Mouse (Mus musculus) stomach, postnatal 0 days (tissue): ENCODE measurements at regions not wholly inside any gene's neighbourhood (a gene's known extent, or its start where the extent isn't known, plus 50 kb on each side); places are given as distances from the start of the nearest gene placed in this dataset.

Experiments used
- ATAC-seq: fragments of 200-750 bp; cut with Nextera tagmentation; 2 replicates; pipeline ENCODE4 v1.8.0; 2017; ENCODE audit not compliant: low FRiP score, low TSS enrichment
- DNase-seq: peaks from one replicate; pipeline ENCODE4 v3.0.0-alpha.2; 2016; ENCODE audit warnings: low spot score
- H3K27ac ChIP-seq: fragments of 300-500 bp; sonication (generic); replicated peaks from 2 replicates; pipeline ENCODE4 v1.5.1; 2014; ENCODE audit warnings: mild to moderate bottlenecking, control low read depth
- H3K27me3 ChIP-seq: fragments of 300-500 bp; sonication (generic); 2 replicates; pipeline ENCODE4 v1.6.1; 2014; ENCODE audit warnings: low read length; ENCODE audit not compliant: control insufficient read depth, insufficient read depth
- H3K36me3 ChIP-seq: fragments of 300-500 bp; sonication (generic); 2 replicates; pipeline ENCODE4 v1.6.1; 2014; ENCODE audit warnings: low read length, mixed read lengths; ENCODE audit not compliant: control insufficient read depth, insufficient read depth
- H3K4me1 ChIP-seq: fragments of 300-500 bp; sonication (generic); replicated peaks from 2 replicates; pipeline ENCODE4 v1.6.1; 2014; ENCODE audit warnings: antibody characterized with exemption; ENCODE audit not compliant: control insufficient read depth, insufficient read depth
- H3K4me2 ChIP-seq: fragments of 300-500 bp; sonication (generic); replicated peaks from 2 replicates; pipeline ENCODE4 v1.6.1; 2014; ENCODE audit warnings: low read depth, mild to moderate bottlenecking, control low read depth, moderate library complexity
- H3K4me3 ChIP-seq: fragments of 300-500 bp; sonication (generic); 2 replicates; pipeline ENCODE4 v1.5.1; 2014; ENCODE audit warnings: low read depth, low read length, control low read depth
- H3K9ac ChIP-seq: fragments of 300-500 bp; sonication (generic); 2 replicates; pipeline ENCODE4 v1.6.1; 2014; ENCODE audit warnings: mild to moderate bottlenecking, low read length, control low read depth, mixed read lengths
- H3K9me3 ChIP-seq: fragments of 300-500 bp; sonication (generic); 2 replicates; pipeline ENCODE4 v1.6.1; 2016; ENCODE audit warnings: low read length; ENCODE audit not compliant: control insufficient read depth
- CTCF ChIP-seq: IDR thresholded peaks from 2 replicates; pipeline ENCODE4 v1.5.1; 2016; ENCODE audit warnings: antibody characterized with exemption, low read depth, mild to moderate bottlenecking, moderate library complexity
- EP300 ChIP-seq: optimal IDR thresholded peaks from 2 replicates; pipeline ENCODE3; 2016; ENCODE audit warnings: antibody characterized with exemption
- WGBS: fragments of 180-500 bp; shearing (Covaris S2); extraction: QIAGEN DNeasy Blood & Tissue Kit; methylation state at CpG from one replicate; pipeline ENCODE4 v1.1.7; 2014; 5-methylcytosine and 5-hydroxymethylcytosine counted together

DNA sequence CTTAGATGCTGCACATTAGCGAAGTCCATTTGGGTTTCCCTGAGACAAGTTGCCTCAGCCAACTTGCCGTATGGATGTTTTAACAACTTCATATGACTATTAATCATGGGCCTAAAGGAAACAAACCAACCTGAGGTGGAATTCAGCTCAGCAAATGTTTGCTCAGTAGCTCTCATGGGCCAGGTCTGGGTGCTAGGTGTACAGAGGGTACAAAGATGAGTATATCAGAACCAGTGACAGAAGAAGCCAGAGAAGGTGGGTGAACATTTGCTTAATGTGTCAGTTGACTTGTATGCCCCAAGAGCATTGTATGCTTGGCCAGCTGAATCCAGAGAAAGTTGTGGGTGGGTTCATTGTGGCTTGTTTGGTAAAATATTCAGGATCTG, 53.8 kb upstream of the Bmp2 start:
- ATAC-seq: peak; percentile 76; the same call in 1 of the 2 replicates
- peak overlapping the region; percentile 84 for H3K27ac ChIP-seq
- no peak overlapping the region for H3K9ac ChIP-seq
- no peaks in the 10 kb centered on the region for H3K9me3 ChIP-seq
- 40% methylated on average over 2 of the region's 2 CpGs for WGBS
- no peak overlapping the region for H3K4me2 ChIP-seq
- H3K36me3 ChIP-seq: no peaks in the 10 kb centered on the region
- TF ChIP-seq CTCF (no peak), EP300 (no peak)
- no peak overlapping the region for H3K4me3 ChIP-seq
- H3K27me3 ChIP-seq: no peaks in the 10 kb centered on the region
- DNase-seq: peak; percentile 21
- H3K4me1 ChIP-seq: no peaks in the 10 kb centered on the region

GRCm38 (mm10) chr2:133498717-133499143, 53.2 kb upstream of the Bmp2 start:
- H3K4me1 ChIP-seq: no peaks in the 10 kb centered on the region
- peak; percentile 53 for DNase-seq
- no peaks in the 10 kb centered on the region for H3K9me3 ChIP-seq
- no peak overlapping the region for H3K9ac ChIP-seq
- no peaks in the 10 kb centered on the region for H3K27me3 ChIP-seq
- peak overlapping the region; percentile 84 for H3K27ac ChIP-seq
- WGBS: 46% methylated on average over 3 of the region's 3 CpGs
- H3K4me3 ChIP-seq: no peak overlapping the region
- no peaks in the 10 kb centered on the region for H3K36me3 ChIP-seq
- H3K4me2 ChIP-seq: peak overlapping the region; percentile 28; the same call in 1 of the 2 replicates
- peak; percentile 88 for ATAC-seq
- TF ChIP-seq EP300: no peak

GRCm38 (mm10) chr2:133499904-133500303, 52.1 kb upstream of the Bmp2 start:
- DNase-seq (no peak), ATAC-seq (no peak)
- 18% methylated on average over 3 of the region's 3 CpGs for WGBS
- no peaks in the 10 kb centered on the region for H3K4me1 ChIP-seq
- no peak overlapping the region for H3K4me3 ChIP-seq
- no peaks in the 10 kb centered on the region for H3K9me3 ChIP-seq
- H3K9ac ChIP-seq: no peak overlapping the region
- no peak overlapping the region for H3K4me2 ChIP-seq
- H3K27me3 ChIP-seq: no peaks in the 10 kb centered on the region
- no peaks in the 10 kb centered on the region for H3K36me3 ChIP-seq
- TF ChIP-seq EP300 (no peak), CTCF (no peak)
- no peak overlapping the region for H3K27ac ChIP-seq
